Mouse (Mus musculus) gastrocnemius, adult 18-20 months (tissue): ENCODE results near the gene Slc7a5. TPM values are rescaled to one million over a fixed set of nuclear protein-coding genes. Genes with fewer than 3 reads are reported as not detected.

Experiments used
- DNase-seq: peaks from one replicate; pipeline ENCODE4 v3.0.0; 2021; ENCODE audit warnings: low spot score
- total RNA-seq, 2 experiments: library from RNA; stranded (reverse); gene quantifications; 2 replicates each; pipeline ENCODE4 v1.2.3; 2021

Slc7a5 gene
- total RNA-seq, 2 experiments from 2014 or later = 1.0 to 1.4 TPM

- peak; percentile 98 for DNase-seq
These were observed 56.5 kb downstream of the Slc7a5 start for GRCm38 (mm10) chr8:121850821-121851470.

GRCm38 (mm10) chr8:121850436-121850820 is 57.1 kb downstream of the Slc7a5 start:
- no peak for DNase-seq

DNA sequence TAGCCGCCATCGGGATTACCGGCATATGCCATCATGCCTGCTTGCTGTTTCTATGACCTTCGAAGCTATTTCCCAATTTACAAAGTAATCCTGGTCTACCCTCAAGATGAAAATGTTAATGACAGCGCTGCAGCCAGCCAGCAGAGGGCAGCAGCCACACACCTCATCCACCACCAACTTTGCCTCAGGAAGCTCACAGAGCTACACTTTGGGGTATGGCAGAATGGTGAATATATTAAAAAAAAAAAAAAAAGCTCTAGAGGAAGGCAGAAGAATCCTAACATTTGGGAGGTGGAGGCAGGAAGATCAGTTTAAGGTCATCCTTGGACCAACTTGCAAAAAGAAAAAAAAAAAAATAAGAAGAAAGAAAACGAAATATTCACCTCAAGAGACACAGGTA is 57.5 kb downstream of the Slc7a5 start:
- DNase-seq = peak; percentile 55

- no peak for DNase-seq
These were observed 58.2 kb downstream of the Slc7a5 start for GRCm38 (mm10) chr8:121849303-121849702.

GRCm38 (mm10) chr8:121848495-121848894 is 59.0 kb downstream of the Slc7a5 start:
- no peak for DNase-seq

- DNase-seq = no peak
These were observed 59.5 kb downstream of the Slc7a5 start for GRCm38 (mm10) chr8:121847987-121848386.

DNA sequence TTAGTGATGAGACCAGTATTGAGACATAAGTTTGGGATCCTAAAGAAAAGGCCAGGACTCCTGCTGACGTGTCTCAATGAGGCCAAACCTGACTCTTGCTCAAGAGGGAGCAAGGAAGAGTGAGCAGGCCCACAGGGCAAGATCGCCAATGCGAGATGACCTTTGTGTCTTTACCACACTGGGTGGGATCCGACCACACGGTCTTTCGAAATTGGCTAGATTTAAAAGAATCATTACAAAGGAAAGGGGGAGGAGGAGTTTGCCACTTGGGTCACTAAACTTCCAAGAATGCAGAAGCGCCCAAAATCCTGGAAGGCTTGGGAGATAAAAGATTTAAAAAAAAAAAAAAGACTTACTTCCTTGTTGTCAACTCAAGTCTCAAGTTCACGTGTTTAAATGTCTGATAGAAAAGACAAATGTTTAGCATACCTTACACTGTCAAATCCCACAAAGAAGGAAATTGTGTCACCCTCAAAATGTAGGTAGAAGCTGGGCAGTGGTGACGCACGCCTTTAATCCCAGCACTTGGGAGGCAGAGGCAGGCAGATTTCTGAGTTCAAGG is 60.2 kb downstream of the Slc7a5 start:
- DNase-seq = no peak

- no peak for DNase-seq
These were observed 60.7 kb downstream of the Slc7a5 start for GRCm38 (mm10) chr8:121846815-121847214.

DNA sequence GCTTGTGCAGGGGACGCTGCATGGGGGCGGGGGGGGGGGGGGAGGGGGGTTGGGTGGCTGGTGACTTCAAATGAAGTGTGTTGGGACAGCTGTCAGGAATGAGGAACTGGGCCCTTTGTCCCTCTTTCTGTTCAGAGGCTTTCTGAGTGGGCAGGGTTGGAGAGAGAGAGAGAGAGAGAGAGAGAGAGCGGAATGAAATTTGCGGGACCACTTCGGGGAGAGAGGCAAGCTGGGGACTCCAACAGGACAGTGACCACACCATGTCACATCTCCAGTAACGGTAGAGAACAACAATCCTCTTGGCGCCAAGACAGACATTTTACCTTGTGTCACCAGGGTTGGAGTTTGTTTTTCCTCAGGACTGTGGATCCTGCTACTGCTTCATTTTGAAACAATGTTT is 62.7 kb downstream of the Slc7a5 start:
- DNase-seq = no peak

GRCm38 (mm10) chr8:121843184-121843733 is 64.2 kb downstream of the Slc7a5 start:
- no peak for DNase-seq

- no peak for DNase-seq
These were observed 65.2 kb downstream of the Slc7a5 start for GRCm38 (mm10) chr8:121842064-121842955.

- DNase-seq = no peak
These were observed 66.3 kb downstream of the Slc7a5 start for GRCm38 (mm10) chr8:121841242-121841641.

- DNase-seq = peak; percentile 55
These were observed 75.0 kb downstream of the Slc7a5 start for GRCm38 (mm10) chr8:121832503-121832902.

- DNase-seq = no peak
These were observed 75.4 kb downstream of the Slc7a5 start for GRCm38 (mm10) chr8:121832061-121832460.

Other genes with a start within 250 kb of the Slc7a5 start
- under 1 TPM in 1 of 2 experiments, not detected in 1; 0.07 TPM for gene Jph3, start 178.1 kb downstream of the Slc7a5 start, total RNA-seq
- 10 to 100 TPM in 1 of 2 experiments, 1 to 10 TPM in 1; 9.4 to 10.7 TPM for gene Klhdc4, start 78.1 kb downstream of the Slc7a5 start, total RNA-seq
- gene Car5a, start 37.2 kb upstream of the Slc7a5 start, total RNA-seq = not detected
- 1 to 10 TPM; 8.4 TPM for gene Banp, start 42.1 kb upstream of the Slc7a5 start, total RNA-seq